Mouse (Mus musculus): ENCODE results near the gene Pde3a. TPM values are rescaled to one million over a fixed set of nuclear protein-coding genes. Genes with fewer than 3 reads are reported as not detected.

Pde3a gene
- polyA plus RNA-seq, 1 experiment from 2014 or later: 4.0 TPM

DNA sequence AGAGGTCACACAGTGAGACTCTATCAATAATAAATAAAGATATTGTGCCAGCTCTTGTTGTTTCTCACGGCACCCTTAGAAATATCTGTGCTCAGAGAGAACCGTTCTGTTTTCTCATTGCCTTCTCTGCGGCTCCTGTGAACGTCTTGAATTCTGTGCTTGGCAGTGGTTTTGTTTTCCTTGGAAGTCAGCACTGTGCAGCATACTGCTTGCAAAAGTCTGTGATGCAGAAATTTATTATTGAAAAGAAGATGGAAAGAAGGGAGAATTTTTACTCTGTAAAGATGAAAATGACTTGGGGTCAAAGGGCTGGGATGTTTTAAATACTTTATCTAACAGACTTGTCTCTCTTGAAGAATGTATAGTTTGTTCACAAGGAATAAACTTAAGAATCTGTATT, 150.3 kb downstream of the Pde3a start:
- ATAC-seq (ENCODE audit: low FRiP score, low TSS enrichment): no peak
- TF ChIP-seq CTCF (IDR thresholded peaks at IDR 0.05; ENCODE audit: low read depth) (no peak), EP300 (optimal IDR thresholded peaks at IDR 0.05) (no peak)
- no peaks in the 10 kb centered on the region for H3K27me3 ChIP-seq (ENCODE audit: control insufficient read depth, insufficient read depth, low read length)
- DNase-seq (ENCODE audit: low spot score): no peak
- H3K4me2 ChIP-seq (replicated peaks; ENCODE audit: low read depth): no peak overlapping the region
- no peak overlapping the region for H3K4me3 ChIP-seq (ENCODE audit: low read depth, low read length)
- H3K4me1 ChIP-seq (replicated peaks; ENCODE audit: control insufficient read depth, insufficient read depth): no peaks in the 10 kb centered on the region; the same call in 1 of the 2 replicates
- 21% methylated on average over 4 of the region's 4 CpGs for WGBS
- no peak overlapping the region for H3K27ac ChIP-seq (replicated peaks)
- H3K9ac ChIP-seq (ENCODE audit: low read length): no peak overlapping the region
- no peaks in the 10 kb centered on the region for H3K36me3 ChIP-seq (ENCODE audit: control insufficient read depth, insufficient read depth, low read length)
- H3K9me3 ChIP-seq (ENCODE audit: control insufficient read depth, low read length): no peaks in the 10 kb centered on the region

GRCm38 (mm10) chr6:141403943-141404342, 154.9 kb downstream of the Pde3a start:
- H3K4me2 ChIP-seq (replicated peaks; ENCODE audit: low read depth): no peak overlapping the region
- no peaks in the 10 kb centered on the region for H3K27me3 ChIP-seq (ENCODE audit: control insufficient read depth, insufficient read depth, low read length)
- H3K36me3 ChIP-seq (ENCODE audit: control insufficient read depth, insufficient read depth, low read length): no peaks in the 10 kb centered on the region
- H3K9me3 ChIP-seq (ENCODE audit: control insufficient read depth, low read length): no peaks in the 10 kb centered on the region
- ATAC-seq (ENCODE audit: low FRiP score, low TSS enrichment): no peak
- H3K9ac ChIP-seq (ENCODE audit: low read length): no peak overlapping the region
- H3K27ac ChIP-seq (replicated peaks): no peak overlapping the region
- no peak for TF ChIP-seq EP300 (optimal IDR thresholded peaks at IDR 0.05)
- TF ChIP-seq CTCF (IDR thresholded peaks at IDR 0.05; ENCODE audit: low read depth): no peak
- WGBS: 71% methylated on average over 2 of the region's 2 CpGs
- H3K4me3 ChIP-seq (ENCODE audit: low read depth, low read length): no peak overlapping the region
- DNase-seq (ENCODE audit: low spot score): no peak
- H3K4me1 ChIP-seq (replicated peaks; ENCODE audit: control insufficient read depth, insufficient read depth): no peaks in the 10 kb centered on the region

GRCm38 (mm10) chr6:141404649-141405048, 155.6 kb downstream of the Pde3a start:
- no peaks in the 10 kb centered on the region for H3K4me1 ChIP-seq (replicated peaks; ENCODE audit: control insufficient read depth, insufficient read depth)
- H3K9ac ChIP-seq (ENCODE audit: low read length): no peak overlapping the region
- no peaks in the 10 kb centered on the region for H3K9me3 ChIP-seq (ENCODE audit: control insufficient read depth, low read length)
- ATAC-seq (ENCODE audit: low FRiP score, low TSS enrichment): no peak
- TF ChIP-seq CTCF (IDR thresholded peaks at IDR 0.05; ENCODE audit: low read depth): no peak
- TF ChIP-seq EP300 (optimal IDR thresholded peaks at IDR 0.05): no peak
- no peak overlapping the region for H3K4me3 ChIP-seq (ENCODE audit: low read depth, low read length)
- no peak overlapping the region for H3K4me2 ChIP-seq (replicated peaks; ENCODE audit: low read depth)
- DNase-seq (ENCODE audit: low spot score): no peak
- H3K27ac ChIP-seq (replicated peaks): no peak overlapping the region
- no peaks in the 10 kb centered on the region for H3K36me3 ChIP-seq (ENCODE audit: control insufficient read depth, insufficient read depth, low read length)
- H3K27me3 ChIP-seq (ENCODE audit: control insufficient read depth, insufficient read depth, low read length): no peaks in the 10 kb centered on the region
- WGBS: 70% methylated on average over 7 of the region's 7 CpGs

- no peak overlapping the region for H3K4me2 ChIP-seq (replicated peaks; ENCODE audit: low read depth)
- no peak overlapping the region for H3K4me3 ChIP-seq (ENCODE audit: low read depth, low read length)
- H3K36me3 ChIP-seq (ENCODE audit: control insufficient read depth, insufficient read depth, low read length): no peaks in the 10 kb centered on the region
- H3K4me1 ChIP-seq (replicated peaks; ENCODE audit: control insufficient read depth, insufficient read depth): no peaks in the 10 kb centered on the region
- H3K27ac ChIP-seq (replicated peaks): no peak overlapping the region
- no peak for DNase-seq (ENCODE audit: low spot score)
- no peak overlapping the region for H3K9ac ChIP-seq (ENCODE audit: low read length)
- ATAC-seq (ENCODE audit: low FRiP score, low TSS enrichment): no peak
- H3K27me3 ChIP-seq (ENCODE audit: control insufficient read depth, insufficient read depth, low read length): no peaks in the 10 kb centered on the region
- no peaks in the 10 kb centered on the region for H3K9me3 ChIP-seq (ENCODE audit: control insufficient read depth, low read length)
- TF ChIP-seq CTCF (IDR thresholded peaks at IDR 0.05; ENCODE audit: low read depth): no peak
- no peak for TF ChIP-seq EP300 (optimal IDR thresholded peaks at IDR 0.05)
- WGBS: 71% methylated on average over 5 of the region's 5 CpGs
Observed at GRCm38 (mm10) chr6:141405496-141405895, 156.4 kb downstream of the Pde3a start.

GRCm38 (mm10) chr6:141408758-141409157, 159.7 kb downstream of the Pde3a start:
- no peak overlapping the region for H3K27ac ChIP-seq (replicated peaks)
- 78% methylated on average over 4 of the region's 4 CpGs for WGBS
- DNase-seq (ENCODE audit: low spot score) (no peak), ATAC-seq (ENCODE audit: low FRiP score, low TSS enrichment) (no peak)
- H3K4me3 ChIP-seq (ENCODE audit: low read depth, low read length): no peak overlapping the region
- TF ChIP-seq EP300 (optimal IDR thresholded peaks at IDR 0.05): no peak
- TF ChIP-seq CTCF (IDR thresholded peaks at IDR 0.05; ENCODE audit: low read depth): no peak
- H3K36me3 ChIP-seq (ENCODE audit: control insufficient read depth, insufficient read depth, low read length): no peaks in the 10 kb centered on the region
- H3K9me3 ChIP-seq (ENCODE audit: control insufficient read depth, low read length): no peaks in the 10 kb centered on the region
- H3K4me2 ChIP-seq (replicated peaks; ENCODE audit: low read depth): no peak overlapping the region
- no peak overlapping the region for H3K9ac ChIP-seq (ENCODE audit: low read length)
- H3K27me3 ChIP-seq (ENCODE audit: control insufficient read depth, insufficient read depth, low read length): no peaks in the 10 kb centered on the region
- no peaks in the 10 kb centered on the region for H3K4me1 ChIP-seq (replicated peaks; ENCODE audit: control insufficient read depth, insufficient read depth)

GRCm38 (mm10) chr6:141410836-141411235, 161.8 kb downstream of the Pde3a start:
- no peak overlapping the region for H3K4me2 ChIP-seq (replicated peaks; ENCODE audit: low read depth)
- WGBS: 56% methylated on average over 5 of the region's 5 CpGs
- no peaks in the 10 kb centered on the region for H3K4me1 ChIP-seq (replicated peaks; ENCODE audit: control insufficient read depth, insufficient read depth)
- ATAC-seq (ENCODE audit: low FRiP score, low TSS enrichment) (no peak), DNase-seq (ENCODE audit: low spot score) (no peak)
- no peaks in the 10 kb centered on the region for H3K36me3 ChIP-seq (ENCODE audit: control insufficient read depth, insufficient read depth, low read length)
- no peak overlapping the region for H3K4me3 ChIP-seq (ENCODE audit: low read depth, low read length)
- H3K9me3 ChIP-seq (ENCODE audit: control insufficient read depth, low read length): no peaks in the 10 kb centered on the region
- H3K9ac ChIP-seq (ENCODE audit: low read length): no peak overlapping the region
- H3K27ac ChIP-seq (replicated peaks): no peak overlapping the region
- no peaks in the 10 kb centered on the region for H3K27me3 ChIP-seq (ENCODE audit: control insufficient read depth, insufficient read depth, low read length)
- TF ChIP-seq EP300 (optimal IDR thresholded peaks at IDR 0.05): no peak
- no peak for TF ChIP-seq CTCF (IDR thresholded peaks at IDR 0.05; ENCODE audit: low read depth)

All from stomach, postnatal 0 days (tissue).